Mouse (Mus musculus) testis, adult 2 months (tissue): Measurements from ENCODE around the gene Ly6g6d.

ENCODE experiments used
- CTCF ChIP-seq: fragments of 200-500 bp; IDR thresholded peaks from 2 replicates; pipeline ENCODE4 v1.5.1; 2012; ENCODE audit warnings: low read depth, mild to moderate bottlenecking, inconsistent platforms, low read length, moderate library complexity; ENCODE audit not compliant: control insufficient read depth, insufficient read depth, insufficient replicate concordance
- POLR2A ChIP-seq: fragments of 200-500 bp; IDR thresholded peaks from 2 replicates; pipeline ENCODE4 v1.6.1; 2012; ENCODE audit warnings: low read depth, mild to moderate bottlenecking, inconsistent platforms, low read length, moderate library complexity; ENCODE audit not compliant: control insufficient read depth

GRCm38 (mm10) chr17:35028315-35028714 lies 49.5 kb downstream of the Ly6g6d start:
- no peak for TF ChIP-seq POLR2A
- TF ChIP-seq CTCF = no peak
